Mouse (Mus musculus): ENCODE measurements around the gene Spen.

GRCm38 (mm10) chr4:141534947-141535680 is 3.3 kb downstream of the Spen start:
- TF ChIP-seq CTCF (IDR thresholded peaks at IDR 0.05), result peak; percentile 70
- TF ChIP-seq EP300 (IDR thresholded peaks at IDR 0.05), result no peak
